Mouse (Mus musculus): ENCODE results near the gene Olfr609. TPM values are rescaled to one million over a fixed set of nuclear protein-coding genes. Genes with fewer than 3 reads are reported as not detected.
"Not testable (repeated sequence)": the region's sequence is repeated elsewhere in the genome, so short reads cannot be mapped to it uniquely, and the experiment has no call there.

Gene Olfr609
- polyA plus RNA-seq (2017; shearing (Covaris generic)): not detected

GRCm38 (mm10) chr7:103497962-103498361 is at the start of gene Olfr609:
Olfr609 (minus strand) TSS chr7:103498062.
- no peak for ATAC-seq

DNA sequence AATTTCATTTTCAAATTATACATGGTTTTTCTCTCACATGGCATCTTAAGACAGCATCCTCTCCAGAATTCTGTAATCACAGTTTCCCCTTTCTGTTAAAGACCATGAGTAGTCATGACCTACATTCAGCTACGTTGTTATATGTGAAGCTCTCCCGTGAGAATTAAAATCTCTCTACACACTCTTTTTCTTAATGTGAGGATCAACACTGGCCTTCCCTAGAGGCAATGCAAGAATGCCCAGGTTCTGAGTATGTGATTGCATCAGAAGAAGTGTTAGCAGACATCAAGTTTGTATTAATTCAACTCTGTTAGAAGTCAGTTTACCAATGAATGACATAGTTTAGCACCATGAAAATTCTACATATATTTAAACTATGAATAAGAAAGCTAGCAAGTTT is 44.8 kb upstream of the Olfr609 start, which contains the start of gene Olfr612:
TSS of gene Olfr612 (minus strand) at position 101 of the 400 bp plus-strand sequence.
- ATAC-seq: not testable (repeated sequence)

GRCm38 (mm10) chr7:103520746-103521145 is 22.9 kb upstream of the Olfr609 start, which contains the start of gene Olfr611:
Olfr611 (minus strand) TSS chr7:103520846.
- ATAC-seq: not testable (repeated sequence)

DNA sequence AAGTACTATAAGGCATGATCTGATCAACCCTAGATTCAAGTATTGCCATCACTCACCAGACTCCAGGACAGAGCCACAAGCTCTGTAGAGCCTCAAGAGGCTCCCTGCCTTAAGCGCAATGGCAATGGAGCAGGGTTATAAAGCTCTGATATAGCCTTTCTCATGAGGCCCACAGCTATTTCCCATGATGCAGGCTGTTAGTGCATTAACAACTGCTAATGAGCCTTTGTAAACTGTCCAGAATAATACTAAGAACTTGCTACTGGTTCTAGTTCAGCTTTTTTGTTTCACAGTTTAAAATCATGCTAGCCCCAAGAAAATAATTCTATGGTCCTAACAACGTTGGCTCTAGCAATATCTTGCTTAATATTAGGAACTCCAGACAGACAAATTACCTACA is 14.2 kb upstream of the Olfr609 start, which contains the start of gene Olfr610:
TSS of gene Olfr610 (minus strand) at position 101 of the 400 bp plus-strand sequence.
- no peak for ATAC-seq

DNA sequence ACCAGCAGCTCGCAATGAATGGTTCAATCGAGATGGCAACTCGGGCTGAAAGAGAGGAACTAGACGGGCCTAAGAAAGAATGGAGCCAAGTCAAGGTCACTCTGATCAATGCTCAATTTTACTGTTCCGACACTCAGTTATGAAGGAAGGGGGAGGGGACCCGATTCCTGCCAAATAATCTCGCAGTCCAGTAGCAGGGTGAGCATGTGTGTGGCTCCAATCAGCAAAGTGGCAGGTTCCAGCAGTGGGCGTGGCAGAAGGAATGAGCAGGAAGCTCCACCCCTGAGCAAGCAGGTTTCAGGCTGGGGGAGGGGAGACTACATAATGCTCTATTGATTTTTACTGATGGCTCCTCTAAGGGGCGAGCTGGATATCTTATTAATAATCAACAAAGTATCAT is 20.8 kb downstream of the Olfr609 start:
- not testable (repeated sequence) for ATAC-seq

- ATAC-seq: no peak
These were observed 28.3 kb downstream of the Olfr609 start, which contains the start of gene Olfr608 for GRCm38 (mm10) chr7:103469577-103469976. Olfr608 (plus strand) TSS chr7:103469877.

GRCm38 (mm10) chr7:103460590-103460989 is 37.3 kb downstream of the Olfr609 start:
- ATAC-seq: no peak

DNA sequence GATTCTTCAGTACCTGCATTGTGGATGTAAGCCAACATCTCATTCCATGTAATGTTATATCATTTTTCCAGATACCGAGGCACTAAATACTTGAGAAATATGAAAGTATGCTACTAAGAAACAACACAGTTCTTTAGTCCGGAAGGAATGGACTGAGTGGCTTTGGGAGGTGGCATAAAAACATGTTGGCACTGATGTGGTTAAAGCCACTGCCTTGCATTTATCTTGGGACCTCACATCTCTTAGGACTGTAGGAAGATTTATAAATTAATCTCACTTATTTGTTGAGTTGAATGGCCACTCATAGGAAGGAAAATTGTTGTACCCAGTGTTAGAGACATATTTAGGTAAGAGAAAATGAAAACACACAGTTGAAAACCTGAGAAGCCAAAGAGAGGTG is 49.1 kb downstream of the Olfr609 start, which contains the start of gene Olfr606:
TSS of gene Olfr606 (plus strand) at position 301 of the 400 bp plus-strand sequence.
- no peak for ATAC-seq

DNA sequence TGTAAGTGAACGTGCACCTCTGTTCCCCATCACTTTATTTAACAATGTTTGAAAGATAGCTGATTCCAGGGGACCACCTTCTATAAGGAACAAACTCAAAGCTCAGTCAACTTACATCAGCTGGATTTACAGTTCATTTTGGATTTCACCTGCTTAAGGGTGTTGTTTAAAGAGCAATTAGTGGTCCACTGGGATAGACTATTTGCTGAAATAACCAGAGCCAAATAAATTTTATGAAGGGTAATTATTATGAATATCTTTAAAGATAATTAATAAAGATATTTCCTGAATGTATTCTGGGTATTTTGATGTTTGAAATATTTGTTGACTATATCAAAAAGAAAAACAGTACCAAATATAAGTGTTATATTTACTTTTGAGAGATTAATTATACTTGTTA is 52.5 kb downstream of the Olfr609 start, which contains the start of gene Olfr605:
TSS of gene Olfr605 (minus strand) at position 101 of the 400 bp plus-strand sequence.
- ATAC-seq: no peak

Other genes with a start within 250 kb of the Olfr609 start
- not detected for gene Usp17ld, start 245.6 kb downstream of the Olfr609 start, polyA plus RNA-seq (2017; shearing (Covaris generic))
- not detected for gene Olfr596, start 192.4 kb downstream of the Olfr609 start, polyA plus RNA-seq (2017; shearing (Covaris generic))
- under 1 TPM in 1 of 3 experiments, not detected in 2; 0.18 TPM for gene Olfr597, start 181.7 kb downstream of the Olfr609 start, polyA plus RNA-seq (2017; shearing (Covaris generic))
- not detected for gene Olfr598, start 174.5 kb downstream of the Olfr609 start, polyA plus RNA-seq (2017; shearing (Covaris generic))
- not detected for gene Olfr599, start 162.1 kb downstream of the Olfr609 start, polyA plus RNA-seq (2017; shearing (Covaris generic))
- gene Olfr600, start 148.4 kb downstream of the Olfr609 start, polyA plus RNA-seq (2017; shearing (Covaris generic)): not detected
- gene Olfr601, start 135.4 kb downstream of the Olfr609 start, polyA plus RNA-seq (2017; shearing (Covaris generic)): not detected
- gene Olfr603, start 111.9 kb downstream of the Olfr609 start, polyA plus RNA-seq (2017; shearing (Covaris generic)): not detected
- gene Usp17lc, start 83.0 kb downstream of the Olfr609 start, polyA plus RNA-seq (2017; shearing (Covaris generic)): not detected
- not detected for gene Olfr605, start 52.6 kb downstream of the Olfr609 start, polyA plus RNA-seq (2017; shearing (Covaris generic))
- not detected for gene Olfr606, start 49.0 kb downstream of the Olfr609 start, polyA plus RNA-seq (2017; shearing (Covaris generic))
- gene Olfr607, start 33.9 kb downstream of the Olfr609 start, polyA plus RNA-seq (2017; shearing (Covaris generic)): under 1 TPM in 1 of 3 experiments, not detected in 2; 0.09 TPM
- not detected for gene Olfr608, start 28.2 kb downstream of the Olfr609 start, polyA plus RNA-seq (2017; shearing (Covaris generic))
- gene Olfr610, start 14.1 kb upstream of the Olfr609 start, polyA plus RNA-seq (2017; shearing (Covaris generic)): not detected
- gene Olfr611, start 22.8 kb upstream of the Olfr609 start, polyA plus RNA-seq (2017; shearing (Covaris generic)): not detected
- gene Olfr612, start 44.7 kb upstream of the Olfr609 start, polyA plus RNA-seq (2017; shearing (Covaris generic)): not detected
- gene Olfr613, start 50.0 kb upstream of the Olfr609 start, polyA plus RNA-seq (2017; shearing (Covaris generic)): not detected
- not detected for gene Olfr615, start 58.0 kb upstream of the Olfr609 start, polyA plus RNA-seq (2017; shearing (Covaris generic))
- not detected for gene Olfr616, start 71.1 kb upstream of the Olfr609 start, polyA plus RNA-seq (2017; shearing (Covaris generic))
- gene Olfr617, start 75.0 kb upstream of the Olfr609 start, polyA plus RNA-seq (2017; shearing (Covaris generic)): not detected
- not detected for gene Olfr618, start 92.0 kb upstream of the Olfr609 start, polyA plus RNA-seq (2017; shearing (Covaris generic))
- gene Olfr619, start 102.5 kb upstream of the Olfr609 start, polyA plus RNA-seq (2017; shearing (Covaris generic)): not detected
- gene Olfr620, start 114.5 kb upstream of the Olfr609 start, polyA plus RNA-seq (2017; shearing (Covaris generic)): under 1 TPM in 2 of 3 experiments, not detected in 1; 0.18 to 0.95 TPM
- not detected for gene Olfr622, start 144.6 kb upstream of the Olfr609 start, polyA plus RNA-seq (2017; shearing (Covaris generic))
- not detected for gene Olfr623, start 165.6 kb upstream of the Olfr609 start, polyA plus RNA-seq (2017; shearing (Covaris generic))
- not detected for gene Olfr624, start 173.1 kb upstream of the Olfr609 start, polyA plus RNA-seq (2017; shearing (Covaris generic))
- gene Olfr625-ps1, start 184.7 kb upstream of the Olfr609 start, polyA plus RNA-seq (2017; shearing (Covaris generic)): not detected
- gene Olfr243, start 216.6 kb upstream of the Olfr609 start, polyA plus RNA-seq (2017; shearing (Covaris generic)): not detected
- not detected for gene Olfr628, start 232.3 kb upstream of the Olfr609 start, polyA plus RNA-seq (2017; shearing (Covaris generic))
- not detected for gene Olfr629, start 246.9 kb upstream of the Olfr609 start, polyA plus RNA-seq (2017; shearing (Covaris generic))